Mouse (Mus musculus): ENCODE results near the gene Spata33.

DNA sequence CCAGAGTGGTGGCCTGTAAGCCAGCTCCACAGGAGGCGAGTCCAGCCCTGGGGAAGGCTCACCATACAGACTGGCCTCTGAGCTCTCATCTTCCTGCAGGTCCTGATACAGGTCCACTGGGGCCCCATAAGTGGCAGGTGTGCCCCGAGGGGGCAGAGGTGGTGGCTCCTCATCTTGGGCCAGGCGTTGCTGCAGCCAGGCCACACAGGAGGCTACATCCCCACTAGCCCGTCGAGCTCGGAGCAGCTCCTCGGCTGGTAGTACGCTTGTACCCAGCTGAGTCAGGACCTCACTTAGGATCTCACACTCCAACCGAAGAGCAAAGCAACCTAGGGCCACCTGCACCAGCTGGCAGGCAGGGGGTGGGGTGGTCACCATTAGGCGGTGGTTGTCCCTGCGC lies 21.1 kb downstream of the Spata33 start:
- TF ChIP-seq GATA1 (IDR thresholded peaks at IDR 0.05; ENCODE audit: low read length) (no peak), TAL1 (IDR thresholded peaks at IDR 0.05; ENCODE audit: low read length) (no peak)

Data from erythroblast, embryonic 14.5 days (primary cell).